Mouse (Mus musculus) brain, embryonic 14.5 days (tissue): ENCODE measurements at regions not wholly inside any gene's neighbourhood (a gene's known extent, or its start where the extent isn't known, plus 50 kb on each side); places are given as distances from the start of the nearest gene placed in this dataset.

Source experiments
- CTCF ChIP-seq: fragments of 200-500 bp; IDR thresholded peaks from 2 replicates; pipeline ENCODE4 v1.5.1; 2012; ENCODE audit warnings: inconsistent platforms, mild to moderate bottlenecking, moderate library complexity, borderline replicate concordance; ENCODE audit not compliant: insufficient read depth, insufficient read length; ENCODE audit errors: extremely low read depth
- POLR2A ChIP-seq: fragments of 200-500 bp; IDR thresholded peaks from 2 replicates; pipeline ENCODE4 v1.6.1; 2012; ENCODE audit warnings: mild to moderate bottlenecking, inconsistent platforms, borderline replicate concordance; ENCODE audit not compliant: poor library complexity, insufficient read depth, insufficient read length, severe bottlenecking; ENCODE audit errors: extremely low read depth

GRCm38 (mm10) chr2:45208526-45208925, 91.3 kb upstream of the Zeb2 start:
- TF ChIP-seq CTCF, result no peak
- TF ChIP-seq POLR2A, result no peak
